In genomic region chr13:56612331-56612730, GRCm38 (mm10) we compare ENCODE assay signal across 9 mouse cellular contexts. TPM values are rescaled to one million over a fixed set of nuclear protein-coding genes. Genes with fewer than 3 reads are reported as not detected.
DNase-seq lines count a peak whose midpoint lies in the region; ATAC-seq and TF ChIP-seq lines count a peak whose summit lies in the region.
"Had no signal": no experiment of that assay in that cellular context is flagged by ENCODE, and none has a peak within 500 bp of the region (broad histone marks: within the 10 kb centered on the region; RNA-seq: fewer than 3 reads in every experiment).

No protein-coding gene starts in this region.

- H3K4me1 ChIP-seq in liver, embryonic 13.5 days (replicated peaks): peaks cover 62% of the 10 kb centered on the region
- H3K4me1 ChIP-seq in embryonic facial prominence, embryonic 10.5 days: peaks cover 98% of the 10 kb centered on the region
- H3K4me1 ChIP-seq in heart, embryonic 14.5 days (ENCODE audit: control insufficient read depth in 2 of 2, insufficient read depth in 2 of 2, low read length in 2 of 2): peaks cover 37 to 41% of the 10 kb centered on the region in 2 experiments
- H3K4me1 ChIP-seq in neural tube, embryonic 13.5 days (replicated peaks): peaks cover 39% of the 10 kb centered on the region
- no peaks in the 10 kb centered on the region for H3K4me1 ChIP-seq in thymus, adult 2 months (replicated peaks; ENCODE audit: control insufficient read depth, insufficient read depth, low read length)

- peaks cover 33% of the 10 kb centered on the region for H3K27me3 ChIP-seq in liver, embryonic 13.5 days
- peaks cover 43% of the 10 kb centered on the region for H3K27me3 ChIP-seq in embryonic facial prominence, embryonic 10.5 days (replicated peaks; ENCODE audit: low read depth, poor library complexity, severe bottlenecking)
- H3K27me3 ChIP-seq in heart, embryonic 14.5 days (ENCODE audit: control insufficient read depth, insufficient read depth, low read length): peaks cover 22% of the 10 kb centered on the region; the same call in 1 of the 2 replicates
- H3K27me3 ChIP-seq in neural tube, embryonic 13.5 days: peaks cover 41% of the 10 kb centered on the region
- peaks cover 2% of the 10 kb centered on the region; the same call in 1 of the 2 replicates for H3K27me3 ChIP-seq in thymus, adult 2 months (ENCODE audit: control insufficient read depth, insufficient read depth, low read length)

- no peak overlapping the region for H3K4me3 ChIP-seq in liver, embryonic 13.5 days (replicated peaks)
- H3K4me3 ChIP-seq in embryonic facial prominence, embryonic 10.5 days: peak overlapping the region; percentile 75
- H3K4me3 ChIP-seq in heart, embryonic 14.5 days (ENCODE audit: control insufficient read depth in 1 of 2, insufficient read depth in 1 of 2, low read depth in 1 of 2, low read length in 2 of 2): no peak overlapping the region
- H3K4me3 ChIP-seq in neural tube, embryonic 13.5 days: no peak overlapping the region
- H3K4me3 ChIP-seq in thymus, adult 2 months (ENCODE audit: control insufficient read depth, insufficient read depth, low read length): no peak overlapping the region

- H3K4me2 ChIP-seq in liver, embryonic 13.5 days: no peak overlapping the region
- peak overlapping the region; percentile 97 for H3K4me2 ChIP-seq in heart, embryonic 14.5 days (ENCODE audit: low read length)
- H3K4me2 ChIP-seq in neural tube, embryonic 13.5 days: 0 out of 2 replicates have a peak overlapping the region, but pooled peaks have one; percentile 0

- 29% methylated on average over 10 of the region's 10 CpGs for WGBS in liver, embryonic 13.5 days (ENCODE audit: insufficient replicate concordance)
- WGBS in embryonic facial prominence, embryonic 10.5 days: 10% methylated on average over 10 of the region's 10 CpGs
- WGBS in heart, embryonic 14.5 days: 23% methylated on average over 10 of the region's 10 CpGs
- 16% methylated on average over 10 of the region's 10 CpGs for WGBS in neural tube, embryonic 13.5 days
- WGBS in thymus, adult 2 months: 72% methylated on average over 10 of the region's 10 CpGs

- no peaks in the 10 kb centered on the region for H3K36me3 ChIP-seq in liver, embryonic 13.5 days
- peaks cover 34% of the 10 kb centered on the region for H3K36me3 ChIP-seq in embryonic facial prominence, embryonic 10.5 days (replicated peaks)
- no peaks in the 10 kb centered on the region for H3K36me3 ChIP-seq in heart, embryonic 14.5 days (ENCODE audit: control insufficient read depth, insufficient read depth, low read length)
- no peaks in the 10 kb centered on the region for H3K36me3 ChIP-seq in neural tube, embryonic 13.5 days
- no peaks in the 10 kb centered on the region for H3K36me3 ChIP-seq in thymus, adult 2 months (ENCODE audit: control insufficient read depth, insufficient read depth, low read length)

- TF ChIP-seq CTCF in thymus, adult 2 months (IDR thresholded peaks at IDR 0.05; ENCODE audit: borderline replicate concordance, control insufficient read depth, extremely low read depth, insufficient read depth, low read length, poor library complexity): no peak

- H3K9me3 ChIP-seq in liver, embryonic 13.5 days (replicated peaks): no peaks in the 10 kb centered on the region
- no peaks in the 10 kb centered on the region for H3K9me3 ChIP-seq in embryonic facial prominence, embryonic 10.5 days
- no peaks in the 10 kb centered on the region for H3K9me3 ChIP-seq in heart, embryonic 14.5 days (ENCODE audit: control insufficient read depth, low read length)
- no peaks in the 10 kb centered on the region for H3K9me3 ChIP-seq in neural tube, embryonic 13.5 days

- no peak for DNase-seq in liver, embryonic 13.5 days
- no peak for DNase-seq in liver
- peak; percentile 61 for DNase-seq in embryonic facial prominence, embryonic 10.5 days (ENCODE audit: low spot score)
- no peak for DNase-seq in thymus, postnatal 10 days (ENCODE audit: low spot score in 2 of 2)
- no peak for DNase-seq in thymus, adult 2 months
- no peak for DNase-seq in frontal cortex, adult 2 months (ENCODE audit: extremely low spot score in 1 of 2, low spot score in 1 of 2)
- DNase-seq: cerebellum, adult 9-10 months had no signal

- no peak overlapping the region for H3K9ac ChIP-seq in liver, embryonic 13.5 days
- H3K9ac ChIP-seq in heart, embryonic 14.5 days (ENCODE audit: low read length): peak overlapping the region; percentile 32; the same call in 1 of the 2 replicates
- H3K9ac ChIP-seq in neural tube, embryonic 13.5 days: no peak overlapping the region

- no peak for TF ChIP-seq POLR2A in thymus, adult 2 months (IDR thresholded peaks at IDR 0.05; ENCODE audit: control insufficient read depth, extremely low read depth, insufficient read depth, low read length, poor library complexity)

- peak overlapping the region; percentile 19; the same call in 1 of the 2 replicates for H3K27ac ChIP-seq in liver, embryonic 13.5 days
- H3K27ac ChIP-seq in embryonic facial prominence, embryonic 10.5 days (replicated peaks): peak overlapping the region; percentile 92
- peak overlapping the region in 1 of 2 experiments; percentile 7; a peak in 1 of 4 replicates for H3K27ac ChIP-seq in heart, embryonic 14.5 days (replicated peaks in 1 of 2; ENCODE audit: control insufficient read depth in 1 of 2, insufficient read depth in 1 of 2, low read depth in 2 of 2, low read length in 2 of 2)
- H3K27ac ChIP-seq in neural tube, embryonic 13.5 days (replicated peaks): no peak overlapping the region
- no peak overlapping the region for H3K27ac ChIP-seq in thymus, adult 2 months (ENCODE audit: control insufficient read depth, insufficient read depth, low read length)

- no peak for ATAC-seq in liver, embryonic 13.5 days (ENCODE audit: low read depth)
- no peak for ATAC-seq in heart, embryonic 14.5 days (ENCODE audit: insufficient number of reproducible peaks, insufficient read depth, low FRiP score, low read depth)
- no peak for ATAC-seq in neural tube, embryonic 13.5 days (ENCODE audit: low read depth)

RNA-seq across cellular contexts. Expression of gene Tgfbi, which starts 3.0 kb away (rescaled TPM):
- polyA plus RNA-seq in liver, embryonic 13.5 days (2015; fragmentation: Nextera tagmentation; extraction: Ambion mirVana): 9.7 and 10.5 TPM in 2 replicates
- 50.1 and 65.4 TPM in 2 replicates for polyA plus RNA-seq in embryonic facial prominence, embryonic 10.5 days (2016; fragmentation: Nextera tagmentation; extraction: Ambion mirVana)
- polyA plus RNA-seq in heart, embryonic 14.5 days (2014; fragmentation: Nextera tagmentation; extraction: Ambion mirVana): 37.7 and 46.2 TPM in 2 replicates
- polyA plus RNA-seq in neural tube, embryonic 13.5 days (2015; fragmentation: Nextera tagmentation; extraction: Ambion mirVana): 15.3 and 25.2 TPM in 2 replicates
- polyA plus RNA-seq in thymus, adult 2 months (2012; rRNA removed): 32.1 and 33.8 TPM in 2 replicates
- polyA plus RNA-seq in frontal cortex, adult 2 months (2012; rRNA removed): 4.5 and 4.7 TPM in 2 replicates

Comparison
In these comparisons a context has a peak if more than half of its experiments do, and no peak if none do; other contexts are left out.
1. H3K27ac ChIP-seq: peak in liver, embryonic 13.5 days (single experiment) and embryonic facial prominence, embryonic 10.5 days (single experiment); none in neural tube, embryonic 13.5 days (single experiment) and thymus, adult 2 months (single experiment).